Mouse (Mus musculus): Measurements from ENCODE around the gene Gm3409. TPM values are rescaled to one million over a fixed set of nuclear protein-coding genes. Genes with fewer than 3 reads are reported as not detected.
"Not testable (repeated sequence)": the region's sequence is repeated elsewhere in the genome, so short reads cannot be mapped to it uniquely, and the experiment has no call there.

The Gm3409 gene
- polyA plus RNA-seq (2017; shearing (Covaris generic)) = not detected

GRCm38 (mm10) chr5:146537347-146537746 is at the start of gene Gm3409:
TSS of gene Gm3409 (plus strand) at chr5:146537647.
- ATAC-seq = not testable (repeated sequence)

- not testable (repeated sequence) for ATAC-seq
These were observed 48.5 kb upstream of the Gm3409 start for GRCm38 (mm10) chr5:146488959-146489358.

GRCm38 (mm10) chr5:146491063-146491462 is 46.4 kb upstream of the Gm3409 start, which contains the start of gene Gm6370:
TSS of gene Gm6370 (plus strand) at chr5:146491363.
- ATAC-seq = not testable (repeated sequence)

GRCm38 (mm10) chr5:146502099-146502498 is 35.3 kb upstream of the Gm3409 start, which contains the start of gene 4930449I24Rik:
TSS of gene 4930449I24Rik (plus strand) at chr5:146502399.
- not testable (repeated sequence) for ATAC-seq

GRCm38 (mm10) chr5:146513823-146514222 is 23.6 kb upstream of the Gm3409 start, which contains the start of gene Gm3402:
TSS of gene Gm3402 (plus strand) at chr5:146514123.
- ATAC-seq = not testable (repeated sequence)

GRCm38 (mm10) chr5:146525501-146525900 is 11.9 kb upstream of the Gm3409 start, which contains the start of gene Gm3404:
TSS of gene Gm3404 (plus strand) at chr5:146525801.
- ATAC-seq = not testable (repeated sequence)

- ATAC-seq = not testable (repeated sequence)
These were observed 18.4 kb downstream of the Gm3409 start, which contains the start of gene Gm3415 for GRCm38 (mm10) chr5:146555836-146556235. TSS of gene Gm3415 (plus strand) at chr5:146556136.

GRCm38 (mm10) chr5:146564259-146564658 is 26.8 kb downstream of the Gm3409 start:
- ATAC-seq = no peak

GRCm38 (mm10) chr5:146567054-146567453 is 29.6 kb downstream of the Gm3409 start:
- no peak for ATAC-seq

- ATAC-seq = not testable (repeated sequence)
These were observed 32.7 kb downstream of the Gm3409 start for GRCm38 (mm10) chr5:146570179-146570578.

- ATAC-seq = not testable (repeated sequence)
These were observed 34.6 kb downstream of the Gm3409 start for GRCm38 (mm10) chr5:146571830-146572734.

GRCm38 (mm10) chr5:146572735-146573042 is 35.2 kb downstream of the Gm3409 start:
- ATAC-seq = not testable (repeated sequence)

GRCm38 (mm10) chr5:146576668-146577067 is 39.2 kb downstream of the Gm3409 start:
- no peak for ATAC-seq

GRCm38 (mm10) chr5:146584156-146584477 is 46.7 kb downstream of the Gm3409 start:
- ATAC-seq = no peak

- no peak for ATAC-seq
These were observed 47.2 kb downstream of the Gm3409 start, which contains the start of gene Gpr12 for GRCm38 (mm10) chr5:146584478-146585306. TSS of gene Gpr12 (minus strand) at chr5:146585239.

GRCm38 (mm10) chr5:146585307-146585651 is 47.8 kb downstream of the Gm3409 start:
- ATAC-seq = no peak

- ATAC-seq = no peak
These were observed 49.1 kb downstream of the Gm3409 start for GRCm38 (mm10) chr5:146586357-146587070.

Other genes with a start within 250 kb of the Gm3409 start
- gene Wasf3, start 152.7 kb upstream of the Gm3409 start, polyA plus RNA-seq (2017; shearing (Covaris generic)) = not detected
- gene Gm6408, start 55.7 kb upstream of the Gm3409 start, polyA plus RNA-seq (2017; shearing (Covaris generic)) = not detected
- gene Gm6370, start 46.3 kb upstream of the Gm3409 start, polyA plus RNA-seq (2017; shearing (Covaris generic)) = not detected
- not detected for gene 4930449I24Rik, start 35.2 kb upstream of the Gm3409 start, polyA plus RNA-seq (2017; shearing (Covaris generic))
- gene Gm3402, start 23.5 kb upstream of the Gm3409 start, polyA plus RNA-seq (2017; shearing (Covaris generic)) = not detected
- gene Gm3404, start 11.8 kb upstream of the Gm3409 start, polyA plus RNA-seq (2017; shearing (Covaris generic)) = not detected
- gene Gm3415, start 18.5 kb downstream of the Gm3409 start, polyA plus RNA-seq (2017; shearing (Covaris generic)) = not detected
- gene Gpr12, start 47.6 kb downstream of the Gm3409 start, polyA plus RNA-seq (2017; shearing (Covaris generic)) = not detected